Mouse (Mus musculus): ENCODE data around the gene Kdm4b. TPM values are rescaled to one million over a fixed set of nuclear protein-coding genes. Genes with fewer than 3 reads are reported as not detected.

The Kdm4b gene
- total and polyA plus RNA-seq, 2 experiments: 9.5 to 15.6 TPM

DNA sequence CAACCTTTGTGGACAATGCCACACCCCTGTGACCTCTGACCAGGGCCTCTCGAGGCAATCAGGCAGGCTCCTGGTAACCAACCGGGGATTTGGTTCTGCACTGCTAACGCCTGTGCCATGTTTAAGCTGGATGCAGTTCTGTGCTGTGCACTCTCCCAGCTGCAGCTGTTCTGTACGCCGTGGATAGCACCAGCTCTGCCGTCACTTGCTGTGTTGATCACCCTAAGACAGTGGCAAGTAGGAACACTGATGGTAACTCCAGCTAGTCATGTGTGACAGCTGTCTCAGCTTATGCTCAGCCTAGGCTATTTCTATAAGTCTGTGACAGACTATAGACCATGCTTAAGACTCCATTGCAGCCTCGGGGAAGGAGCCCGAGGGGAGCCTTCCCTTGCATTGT is 57.1 kb downstream of the Kdm4b start:
- H3K36me3 ChIP-seq (ENCODE audit: control insufficient read depth, insufficient read depth, low read length): no peaks in the 10 kb centered on the region; the same call in 1 of the 2 replicates

DNA sequence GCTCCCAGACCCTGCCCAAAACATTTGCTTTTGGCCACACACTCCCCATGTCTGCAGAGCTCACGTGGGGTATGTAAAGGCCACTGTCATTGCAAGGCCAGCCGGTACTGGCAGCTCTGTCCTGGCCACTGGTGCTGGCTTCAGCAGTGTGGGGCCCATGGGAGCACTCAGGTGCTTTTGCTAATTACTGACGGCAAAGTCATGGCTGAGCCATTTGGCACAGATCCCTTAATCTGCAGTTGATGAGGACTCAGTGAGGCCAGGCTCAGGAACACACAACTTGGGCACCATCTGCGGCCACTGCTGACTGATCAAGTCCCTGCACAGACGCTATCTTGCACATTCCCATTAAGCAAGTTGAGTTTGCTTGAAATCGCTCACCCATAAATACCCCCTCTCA is 59.0 kb downstream of the Kdm4b start:
- no peaks in the 10 kb centered on the region for H3K36me3 ChIP-seq (ENCODE audit: control insufficient read depth, insufficient read depth, low read length)

More for the DNA sequence above, 57.1 kb downstream of the Kdm4b start:
- 83% methylated on average over 8 of the region's 8 CpGs for WGBS
- H3K9ac ChIP-seq (ENCODE audit: low read depth, low read length): no peak overlapping the region
- no peaks in the 10 kb centered on the region for H3K79me2 ChIP-seq (ENCODE audit: control insufficient read depth, insufficient read depth, low read length)
- DNase-seq (ENCODE audit: extremely low read depth, low read depth, low spot score): no peak
- TF ChIP-seq CTCF (IDR thresholded peaks at IDR 0.05; ENCODE audit: low read depth, low read length): no peak
- TF ChIP-seq POLR2A (IDR thresholded peaks at IDR 0.05; ENCODE audit: extremely low read depth, insufficient read depth, low read length): no peak
- H3K4me1 ChIP-seq (ENCODE audit: control insufficient read depth, insufficient read depth, low read length): no peaks in the 10 kb centered on the region
- H3K27me3 ChIP-seq (ENCODE audit: control insufficient read depth, insufficient read depth, low read length): no peaks in the 10 kb centered on the region
- H3K27ac ChIP-seq (replicated peaks; ENCODE audit: insufficient read depth, low read depth, low read length): no peak overlapping the region
- no peak overlapping the region for H3K4me3 ChIP-seq (ENCODE audit: insufficient read depth, low read depth, low read length)

DNA sequence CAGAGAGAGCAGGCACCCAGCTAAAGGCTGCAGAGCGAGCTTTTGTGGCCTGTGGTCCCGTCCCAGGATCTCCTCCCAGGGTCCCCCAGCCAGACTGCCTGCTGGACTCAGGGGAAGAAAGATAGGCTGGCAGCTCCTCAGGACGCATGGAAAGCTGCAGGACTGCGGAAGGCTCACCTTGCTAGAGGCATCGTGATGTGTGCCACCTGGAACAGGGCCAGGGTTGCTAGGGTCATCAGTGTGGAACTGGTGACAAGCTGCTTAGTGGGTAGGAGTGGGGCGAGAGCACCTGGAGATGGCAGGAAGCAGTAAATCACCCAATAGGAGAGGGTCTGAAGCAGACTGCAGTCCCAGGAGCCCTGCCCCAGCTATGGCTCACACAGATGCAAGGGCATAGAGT is 61.8 kb downstream of the Kdm4b start:
- DNase-seq (ENCODE audit: extremely low read depth, low read depth, low spot score): no peak
- TF ChIP-seq CTCF (IDR thresholded peaks at IDR 0.05; ENCODE audit: low read depth, low read length) (no peak), POLR2A (IDR thresholded peaks at IDR 0.05; ENCODE audit: extremely low read depth, insufficient read depth, low read length) (no peak)
- Histone ChIP-seq H3K9ac (ENCODE audit: low read depth, low read length) (no peak overlapping the region), H3K4me1 (ENCODE audit: control insufficient read depth, insufficient read depth, low read length) (no peaks in the 10 kb centered on the region), H3K27ac (replicated peaks; ENCODE audit: insufficient read depth, low read depth, low read length) (no peak overlapping the region), H3K79me2 (ENCODE audit: control insufficient read depth, insufficient read depth, low read length) (no peaks in the 10 kb centered on the region), H3K27me3 (ENCODE audit: control insufficient read depth, insufficient read depth, low read length) (no peaks in the 10 kb centered on the region), H3K36me3 (ENCODE audit: control insufficient read depth, insufficient read depth, low read length) (no peaks in the 10 kb centered on the region), H3K4me3 (ENCODE audit: insufficient read depth, low read depth, low read length) (no peak overlapping the region)
- 72% methylated on average over 6 of the region's 6 CpGs for WGBS

More for the DNA sequence above, 59.0 kb downstream of the Kdm4b start:
- Histone ChIP-seq H3K4me3 (ENCODE audit: insufficient read depth, low read depth, low read length) (no peak overlapping the region), H3K27ac (replicated peaks; ENCODE audit: insufficient read depth, low read depth, low read length) (no peak overlapping the region), H3K79me2 (ENCODE audit: control insufficient read depth, insufficient read depth, low read length) (no peaks in the 10 kb centered on the region), H3K4me1 (ENCODE audit: control insufficient read depth, insufficient read depth, low read length) (no peaks in the 10 kb centered on the region), H3K9ac (ENCODE audit: low read depth, low read length) (no peak overlapping the region), H3K27me3 (ENCODE audit: control insufficient read depth, insufficient read depth, low read length) (no peaks in the 10 kb centered on the region)
- 92% methylated on average over 6 of the region's 6 CpGs for WGBS
- DNase-seq (ENCODE audit: extremely low read depth, low read depth, low spot score): no peak
- TF ChIP-seq CTCF (IDR thresholded peaks at IDR 0.05; ENCODE audit: low read depth, low read length): no peak
- no peak for TF ChIP-seq POLR2A (IDR thresholded peaks at IDR 0.05; ENCODE audit: extremely low read depth, insufficient read depth, low read length)

DNA sequence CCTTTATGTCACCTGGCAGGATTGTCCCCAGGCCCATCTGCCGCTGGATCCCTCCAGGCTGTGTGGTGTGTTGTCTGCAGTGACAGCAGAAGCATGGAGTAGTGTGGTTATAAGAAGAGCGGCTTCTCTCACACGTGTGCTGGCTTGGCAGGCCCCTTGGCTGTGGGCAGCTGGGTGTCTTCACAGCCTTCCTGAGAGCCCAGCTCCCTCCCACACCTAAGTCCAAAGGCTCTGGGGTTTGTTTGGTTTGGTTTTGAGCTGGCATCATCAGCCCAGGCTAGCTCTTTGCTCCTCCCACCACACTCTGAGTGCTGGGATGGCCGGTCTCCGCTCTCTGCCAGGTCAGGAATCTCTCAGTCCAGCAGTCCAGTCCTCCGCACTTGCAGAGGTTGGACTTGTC is 67.4 kb downstream of the Kdm4b start:
- no peaks in the 10 kb centered on the region for H3K36me3 ChIP-seq (ENCODE audit: control insufficient read depth, insufficient read depth, low read length)
- H3K79me2 ChIP-seq (ENCODE audit: control insufficient read depth, insufficient read depth, low read length): no peaks in the 10 kb centered on the region
- no peak for TF ChIP-seq POLR2A (IDR thresholded peaks at IDR 0.05; ENCODE audit: extremely low read depth, insufficient read depth, low read length)
- TF ChIP-seq CTCF (IDR thresholded peaks at IDR 0.05; ENCODE audit: low read depth, low read length): no peak

DNA sequence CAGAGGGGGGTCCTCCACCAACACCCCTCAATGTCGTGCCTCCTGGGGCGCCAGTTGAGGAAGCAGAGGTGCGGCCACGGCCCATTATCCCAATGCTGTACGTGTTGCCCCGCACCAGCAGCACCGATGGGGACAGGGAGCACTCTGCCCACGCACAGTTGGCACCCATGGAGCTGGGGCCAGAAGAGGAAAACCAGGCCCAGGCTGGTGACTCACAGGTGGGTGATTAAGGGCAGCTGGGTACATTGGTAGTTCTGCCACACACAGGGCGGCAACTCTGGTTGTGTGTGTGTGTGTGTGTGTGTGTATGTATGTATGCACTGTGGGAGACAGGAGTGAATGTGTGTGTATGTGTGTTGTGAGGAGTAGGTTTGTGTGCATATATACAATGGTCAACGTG is 68.0 kb downstream of the Kdm4b start:
- Histone ChIP-seq H3K9ac (ENCODE audit: low read depth, low read length) (no peak overlapping the region), H3K4me1 (ENCODE audit: control insufficient read depth, insufficient read depth, low read length) (peaks cover 3% of the 10 kb centered on the region; the same call in 1 of the 2 replicates), H3K27me3 (ENCODE audit: control insufficient read depth, insufficient read depth, low read length) (no peaks in the 10 kb centered on the region), H3K4me3 (ENCODE audit: insufficient read depth, low read depth, low read length) (no peak overlapping the region), H3K36me3 (ENCODE audit: control insufficient read depth, insufficient read depth, low read length) (no peaks in the 10 kb centered on the region), H3K27ac (replicated peaks; ENCODE audit: insufficient read depth, low read depth, low read length) (no peak overlapping the region), H3K79me2 (ENCODE audit: control insufficient read depth, insufficient read depth, low read length) (no peaks in the 10 kb centered on the region)
- 94% methylated on average over 10 of the region's 10 CpGs for WGBS
- no peak for DNase-seq (ENCODE audit: extremely low read depth, low read depth, low spot score)
- TF ChIP-seq POLR2A (IDR thresholded peaks at IDR 0.05; ENCODE audit: extremely low read depth, insufficient read depth, low read length): no peak
- no peak for TF ChIP-seq CTCF (IDR thresholded peaks at IDR 0.05; ENCODE audit: low read depth, low read length)

More for the DNA sequence above, 67.4 kb downstream of the Kdm4b start:
- WGBS: 35% methylated on average over 6 of the region's 6 CpGs
- DNase-seq (ENCODE audit: extremely low read depth, low read depth, low spot score): peak; percentile 87
- no peaks in the 10 kb centered on the region for H3K27me3 ChIP-seq (ENCODE audit: control insufficient read depth, insufficient read depth, low read length)
- H3K9ac ChIP-seq (ENCODE audit: low read depth, low read length): no peak overlapping the region
- H3K27ac ChIP-seq (replicated peaks; ENCODE audit: insufficient read depth, low read depth, low read length): no peak overlapping the region
- H3K4me1 ChIP-seq (ENCODE audit: control insufficient read depth, insufficient read depth, low read length): peaks cover 3% of the 10 kb centered on the region; the same call in 1 of the 2 replicates
- H3K4me3 ChIP-seq (ENCODE audit: insufficient read depth, low read depth, low read length): no peak overlapping the region

DNA sequence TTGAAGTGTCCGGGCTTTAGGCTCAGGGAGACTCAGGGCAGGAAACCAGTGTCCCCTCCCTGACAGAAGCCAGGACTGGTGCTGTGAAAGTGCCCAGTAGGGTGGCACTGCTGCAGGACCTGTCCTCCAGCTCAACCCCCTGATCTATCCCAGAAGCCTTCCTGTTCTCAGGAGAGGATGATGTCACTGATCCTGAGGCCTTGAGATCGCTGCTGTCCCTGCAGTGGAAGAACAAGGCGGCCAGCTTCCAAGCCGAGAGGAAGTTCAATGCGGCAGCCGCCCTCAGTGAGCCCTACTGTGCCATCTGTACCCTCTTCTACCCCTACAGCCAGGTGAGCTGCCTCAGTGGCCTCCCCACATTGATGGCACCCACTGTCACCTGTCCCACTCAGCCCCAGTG is 70.2 kb downstream of the Kdm4b start:
- Histone ChIP-seq H3K27me3 (ENCODE audit: control insufficient read depth, insufficient read depth, low read length) (no peaks in the 10 kb centered on the region), H3K4me3 (ENCODE audit: insufficient read depth, low read depth, low read length) (no peak overlapping the region), H3K9ac (ENCODE audit: low read depth, low read length) (no peak overlapping the region), H3K4me1 (ENCODE audit: control insufficient read depth, insufficient read depth, low read length) (peaks cover 3% of the 10 kb centered on the region; the same call in 1 of the 2 replicates), H3K27ac (replicated peaks; ENCODE audit: insufficient read depth, low read depth, low read length) (no peak overlapping the region), H3K36me3 (ENCODE audit: control insufficient read depth, insufficient read depth, low read length) (no peaks in the 10 kb centered on the region), H3K79me2 (ENCODE audit: control insufficient read depth, insufficient read depth, low read length) (no peaks in the 10 kb centered on the region)
- no peak for DNase-seq (ENCODE audit: extremely low read depth, low read depth, low spot score)
- WGBS: 94% methylated on average over 6 of the region's 6 CpGs
- no peak for TF ChIP-seq POLR2A (IDR thresholded peaks at IDR 0.05; ENCODE audit: extremely low read depth, insufficient read depth, low read length)
- no peak for TF ChIP-seq CTCF (IDR thresholded peaks at IDR 0.05; ENCODE audit: low read depth, low read length)

All from liver, adult 2 months (tissue).